Mouse (Mus musculus): ENCODE results near the gene Ints3.

GRCm38 (mm10) chr3:90437131-90437530, 3.7 kb upstream of the Ints3 start:
- TF ChIP-seq ETS1 (IDR thresholded peaks at IDR 0.05; ENCODE audit: low read depth, low read length) (no peak), BHLHE40 (IDR thresholded peaks at IDR 0.05; ENCODE audit: borderline replicate concordance, low read depth, low read length) (no peak), NELFE (IDR thresholded peaks at IDR 0.05; ENCODE audit: low read depth, low read length) (no peak), TCF12 (IDR thresholded peaks at IDR 0.05; ENCODE audit: low read depth, low read length) (no peak), SMC3 (IDR thresholded peaks at IDR 0.05; ENCODE audit: low read depth, low read length) (no peak), RAD21 (IDR thresholded peaks at IDR 0.05; ENCODE audit: low read depth, low read length) (no peak), ZNF384 (IDR thresholded peaks at IDR 0.05; ENCODE audit: low read depth, low read length) (no peak), CTCF (IDR thresholded peaks at IDR 0.05 in 2 of 3, conservative IDR thresholded peaks at IDR 0.05 in 1 of 3; ENCODE audit: control insufficient read depth in 1 of 3, insufficient read depth in 1 of 3, low read depth in 2 of 3, low read length in 3 of 3, poor library complexity in 1 of 3, severe bottlenecking in 1 of 3) (no peak)

All from MEL (cell line).